Mouse (Mus musculus): ENCODE data around the gene Samd9l. TPM values are rescaled to one million over a fixed set of nuclear protein-coding genes. Genes with fewer than 3 reads are reported as not detected.
"Not testable (repeated sequence)": the region's sequence is repeated elsewhere in the genome, so short reads cannot be mapped to it uniquely, and the experiment has no call there.

Samd9l gene
- polyA plus RNA-seq, 1 experiment, result 0.41 TPM

- no peak for TF ChIP-seq CTCF (IDR thresholded peaks at IDR 0.05; ENCODE audit: control insufficient read depth, insufficient read depth, insufficient replicate concordance, low read depth, low read length)
- no peak for TF ChIP-seq POLR2A (IDR thresholded peaks at IDR 0.05; ENCODE audit: control insufficient read depth, low read depth, low read length)
- no peaks in the 10 kb centered on the region for H3K27me3 ChIP-seq (ENCODE audit: control insufficient read depth, insufficient read depth, low read length)
- no peak overlapping the region for H3K27ac ChIP-seq (ENCODE audit: control insufficient read depth, insufficient read depth, low read depth, low read length)
- no peaks in the 10 kb centered on the region for H3K36me3 ChIP-seq (ENCODE audit: control insufficient read depth, insufficient read depth, low read length)
- H3K4me1 ChIP-seq (ENCODE audit: control insufficient read depth, insufficient read depth, low read length), result no peaks in the 10 kb centered on the region
- H3K4me3 ChIP-seq (ENCODE audit: control insufficient read depth, low read depth, low read length), result no peak overlapping the region
Measured at GRCm38 (mm10) chr6:3389995-3390394, 9.4 kb downstream of the Samd9l start.

- Histone ChIP-seq H3K27me3 (ENCODE audit: control insufficient read depth, insufficient read depth, low read length) (no peaks in the 10 kb centered on the region), H3K4me1 (ENCODE audit: control insufficient read depth, insufficient read depth, low read length) (no peaks in the 10 kb centered on the region), H3K36me3 (ENCODE audit: control insufficient read depth, insufficient read depth, low read length) (no peaks in the 10 kb centered on the region), H3K27ac (ENCODE audit: control insufficient read depth, insufficient read depth, low read depth, low read length) (no peak overlapping the region), H3K4me3 (ENCODE audit: control insufficient read depth, low read depth, low read length) (no peak overlapping the region)
- TF ChIP-seq CTCF (IDR thresholded peaks at IDR 0.05; ENCODE audit: control insufficient read depth, insufficient read depth, insufficient replicate concordance, low read depth, low read length), result no peak
- no peak for TF ChIP-seq POLR2A (IDR thresholded peaks at IDR 0.05; ENCODE audit: control insufficient read depth, low read depth, low read length)
Measured at GRCm38 (mm10) chr6:3386565-3386964, 12.8 kb downstream of the Samd9l start.

- H3K4me1 ChIP-seq (ENCODE audit: control insufficient read depth, insufficient read depth, low read length); H3K4me3 ChIP-seq (ENCODE audit: control insufficient read depth, low read depth, low read length); H3K36me3 ChIP-seq (ENCODE audit: control insufficient read depth, insufficient read depth, low read length); H3K27ac ChIP-seq (ENCODE audit: control insufficient read depth, insufficient read depth, low read depth, low read length); H3K27me3 ChIP-seq (ENCODE audit: control insufficient read depth, insufficient read depth, low read length): not testable (repeated sequence)
Measured at GRCm38 (mm10) chr6:3384816-3385215, 14.6 kb downstream of the Samd9l start.

GRCm38 (mm10) chr6:3384115-3384791, 15.1 kb downstream of the Samd9l start:
- not testable (repeated sequence) for H3K36me3 ChIP-seq (ENCODE audit: control insufficient read depth, insufficient read depth, low read length); H3K27ac ChIP-seq (ENCODE audit: control insufficient read depth, insufficient read depth, low read depth, low read length)

GRCm38 (mm10) chr6:3379146-3379545, 20.2 kb downstream of the Samd9l start:
- TF ChIP-seq POLR2A (IDR thresholded peaks at IDR 0.05; ENCODE audit: control insufficient read depth, low read depth, low read length) (no peak), CTCF (IDR thresholded peaks at IDR 0.05; ENCODE audit: control insufficient read depth, insufficient read depth, insufficient replicate concordance, low read depth, low read length) (no peak)
- no peaks in the 10 kb centered on the region for H3K36me3 ChIP-seq (ENCODE audit: control insufficient read depth, insufficient read depth, low read length)
- H3K27ac ChIP-seq (ENCODE audit: control insufficient read depth, insufficient read depth, low read depth, low read length), result no peak overlapping the region
- no peaks in the 10 kb centered on the region for H3K27me3 ChIP-seq (ENCODE audit: control insufficient read depth, insufficient read depth, low read length)
- H3K4me1 ChIP-seq (ENCODE audit: control insufficient read depth, insufficient read depth, low read length), result no peaks in the 10 kb centered on the region
- no peak overlapping the region for H3K4me3 ChIP-seq (ENCODE audit: control insufficient read depth, low read depth, low read length)

More at GRCm38 (mm10) chr6:3384115-3384791, 15.1 kb downstream of the Samd9l start:
- H3K4me3 ChIP-seq (ENCODE audit: control insufficient read depth, low read depth, low read length); H3K27me3 ChIP-seq (ENCODE audit: control insufficient read depth, insufficient read depth, low read length); H3K4me1 ChIP-seq (ENCODE audit: control insufficient read depth, insufficient read depth, low read length): not testable (repeated sequence)

GRCm38 (mm10) chr6:3376687-3377086, 22.7 kb downstream of the Samd9l start:
- H3K36me3 ChIP-seq (ENCODE audit: control insufficient read depth, insufficient read depth, low read length), result no peaks in the 10 kb centered on the region
- TF ChIP-seq POLR2A (IDR thresholded peaks at IDR 0.05; ENCODE audit: control insufficient read depth, low read depth, low read length) (no peak), CTCF (IDR thresholded peaks at IDR 0.05; ENCODE audit: control insufficient read depth, insufficient read depth, insufficient replicate concordance, low read depth, low read length) (no peak)
- no peak overlapping the region for H3K4me3 ChIP-seq (ENCODE audit: control insufficient read depth, low read depth, low read length)

GRCm38 (mm10) chr6:3369527-3369926, 29.8 kb downstream of the Samd9l start:
- Histone ChIP-seq H3K4me3 (ENCODE audit: control insufficient read depth, low read depth, low read length) (no peak overlapping the region), H3K4me1 (ENCODE audit: control insufficient read depth, insufficient read depth, low read length) (no peaks in the 10 kb centered on the region), H3K36me3 (ENCODE audit: control insufficient read depth, insufficient read depth, low read length) (no peaks in the 10 kb centered on the region), H3K27ac (ENCODE audit: control insufficient read depth, insufficient read depth, low read depth, low read length) (no peak overlapping the region), H3K27me3 (ENCODE audit: control insufficient read depth, insufficient read depth, low read length) (no peaks in the 10 kb centered on the region)
- TF ChIP-seq POLR2A (IDR thresholded peaks at IDR 0.05; ENCODE audit: control insufficient read depth, low read depth, low read length) (no peak), CTCF (IDR thresholded peaks at IDR 0.05; ENCODE audit: control insufficient read depth, insufficient read depth, insufficient replicate concordance, low read depth, low read length) (no peak)

More at GRCm38 (mm10) chr6:3376687-3377086, 22.7 kb downstream of the Samd9l start:
- no peaks in the 10 kb centered on the region for H3K27me3 ChIP-seq (ENCODE audit: control insufficient read depth, insufficient read depth, low read length)
- no peaks in the 10 kb centered on the region for H3K4me1 ChIP-seq (ENCODE audit: control insufficient read depth, insufficient read depth, low read length)
- no peak overlapping the region for H3K27ac ChIP-seq (ENCODE audit: control insufficient read depth, insufficient read depth, low read depth, low read length)

GRCm38 (mm10) chr6:3365609-3366008, 33.8 kb downstream of the Samd9l start:
- not testable (repeated sequence) for H3K36me3 ChIP-seq (ENCODE audit: control insufficient read depth, insufficient read depth, low read length); H3K4me1 ChIP-seq (ENCODE audit: control insufficient read depth, insufficient read depth, low read length); H3K27me3 ChIP-seq (ENCODE audit: control insufficient read depth, insufficient read depth, low read length); H3K4me3 ChIP-seq (ENCODE audit: control insufficient read depth, low read depth, low read length); H3K27ac ChIP-seq (ENCODE audit: control insufficient read depth, insufficient read depth, low read depth, low read length)

GRCm38 (mm10) chr6:3345924-3346597, 53.3 kb downstream of the Samd9l start:
- H3K27ac ChIP-seq (ENCODE audit: control insufficient read depth, insufficient read depth, low read depth, low read length); H3K36me3 ChIP-seq (ENCODE audit: control insufficient read depth, insufficient read depth, low read length); H3K4me1 ChIP-seq (ENCODE audit: control insufficient read depth, insufficient read depth, low read length); H3K4me3 ChIP-seq (ENCODE audit: control insufficient read depth, low read depth, low read length); H3K27me3 ChIP-seq (ENCODE audit: control insufficient read depth, insufficient read depth, low read length): not testable (repeated sequence)

GRCm38 (mm10) chr6:3345043-3345639, 54.2 kb downstream of the Samd9l start:
- H3K36me3 ChIP-seq (ENCODE audit: control insufficient read depth, insufficient read depth, low read length); H3K27ac ChIP-seq (ENCODE audit: control insufficient read depth, insufficient read depth, low read depth, low read length); H3K4me3 ChIP-seq (ENCODE audit: control insufficient read depth, low read depth, low read length); H3K27me3 ChIP-seq (ENCODE audit: control insufficient read depth, insufficient read depth, low read length); H3K4me1 ChIP-seq (ENCODE audit: control insufficient read depth, insufficient read depth, low read length): not testable (repeated sequence)

All from testis, adult 2 months (tissue).